Mouse (Mus musculus) ES-Bruce4 (cell line): ENCODE results near the gene Frmd8.

ENCODE experiments used
- CTCF ChIP-seq: IDR thresholded peaks from one replicate; pipeline ENCODE4 v1.8.1; 2011; ENCODE audit warnings: low read depth, low read length
- POLR2A ChIP-seq: IDR thresholded peaks from one replicate; pipeline ENCODE4 v1.8.1; 2011; ENCODE audit warnings: low read length; ENCODE audit not compliant: insufficient read depth

GRCm38 (mm10) chr19:5872931-5873556, 2.0 kb downstream of the Frmd8 start:
- TF ChIP-seq POLR2A (no peak), CTCF (no peak)
